Mouse (Mus musculus) activated CD4-positive, CD25-positive, alpha-beta regulatory T cell, adult 4 months (primary cell): ENCODE results near the gene Phf5a. TPM values are rescaled to one million over a fixed set of nuclear protein-coding genes. Genes with fewer than 3 reads are reported as not detected.

Experiments used
- ATAC-seq: one replicate; pipeline ENCODE4 v1.8.0; 2017
- polyA plus RNA-seq, 2 experiments: library from polyadenylated mRNA; unstranded; fragments of 100-300 nt; shearing (Covaris generic); gene quantifications; one replicate each; pipeline ENCODE4 v1.2.1; 2017

Gene Phf5a
- polyA plus RNA-seq, 2 experiments from 2014 or later, result 91.8 to 102 TPM

DNA sequence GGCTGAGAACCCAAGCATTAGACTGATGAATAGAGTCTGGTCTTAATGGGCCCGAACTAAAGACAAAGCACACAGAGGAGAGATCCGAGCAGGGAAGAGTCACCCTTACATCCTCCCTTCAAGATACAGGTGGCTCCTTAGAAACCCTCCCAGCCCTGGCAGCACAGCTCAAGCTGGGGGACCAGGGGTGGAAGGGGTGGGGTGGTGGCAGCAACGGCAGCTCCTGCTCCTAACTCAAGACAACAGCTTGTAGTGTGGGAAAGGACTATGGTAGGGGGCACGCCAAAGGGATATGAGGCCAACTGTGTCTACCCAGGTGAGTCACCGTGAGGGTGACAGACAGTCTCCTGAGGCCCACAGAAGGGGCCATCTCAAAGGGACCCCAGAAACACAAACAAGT is 23.9 kb downstream of the Phf5a start:
- ATAC-seq, result no peak

DNA sequence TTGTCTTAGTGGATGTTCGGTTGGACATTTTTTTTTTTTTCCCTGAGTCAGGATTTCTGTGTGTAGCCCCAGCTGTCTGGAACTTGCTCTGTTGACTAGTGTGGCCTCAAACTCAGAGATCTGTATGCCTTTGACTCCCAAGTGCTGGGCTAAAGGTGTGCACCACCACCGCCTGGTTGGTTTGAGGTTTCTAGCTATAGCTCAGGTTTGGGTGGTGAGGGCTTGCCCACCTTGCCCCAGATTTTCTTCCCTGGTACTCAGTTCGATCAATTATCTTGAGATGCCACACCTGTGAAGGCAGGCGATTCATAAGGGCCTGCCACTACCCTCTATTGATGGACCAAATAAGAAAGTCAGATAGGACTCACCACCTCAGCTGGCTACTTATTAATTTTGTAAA is 24.6 kb downstream of the Phf5a start:
- ATAC-seq, result no peak

GRCm38 (mm10) chr15:81846755-81847154 is 25.0 kb downstream of the Phf5a start:
- no peak for ATAC-seq

GRCm38 (mm10) chr15:81845724-81846123 is 26.0 kb downstream of the Phf5a start:
- no peak for ATAC-seq

- no peak for ATAC-seq
These were observed 26.6 kb downstream of the Phf5a start for GRCm38 (mm10) chr15:81845033-81845625.

GRCm38 (mm10) chr15:81842275-81842674 is 29.4 kb downstream of the Phf5a start:
- ATAC-seq, result no peak

DNA sequence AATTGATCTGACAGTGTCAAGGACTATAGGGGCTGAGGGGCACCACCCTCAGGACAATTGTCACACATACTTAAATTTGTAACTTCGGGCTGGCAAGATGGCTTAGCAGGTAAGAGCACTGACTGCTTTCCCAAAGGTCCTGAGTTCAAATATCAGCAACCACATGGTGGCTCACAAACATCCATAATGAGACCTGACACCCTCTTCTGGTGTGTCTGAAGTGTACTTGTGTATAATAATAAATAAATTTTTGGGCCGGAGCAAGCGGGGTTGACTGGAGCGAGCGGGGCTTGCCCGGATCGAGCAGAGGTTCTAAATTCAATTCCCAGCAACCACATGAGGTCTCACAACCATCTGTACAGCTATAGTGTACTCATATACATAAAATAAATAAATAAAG is 31.4 kb downstream of the Phf5a start:
- ATAC-seq, result no peak

DNA sequence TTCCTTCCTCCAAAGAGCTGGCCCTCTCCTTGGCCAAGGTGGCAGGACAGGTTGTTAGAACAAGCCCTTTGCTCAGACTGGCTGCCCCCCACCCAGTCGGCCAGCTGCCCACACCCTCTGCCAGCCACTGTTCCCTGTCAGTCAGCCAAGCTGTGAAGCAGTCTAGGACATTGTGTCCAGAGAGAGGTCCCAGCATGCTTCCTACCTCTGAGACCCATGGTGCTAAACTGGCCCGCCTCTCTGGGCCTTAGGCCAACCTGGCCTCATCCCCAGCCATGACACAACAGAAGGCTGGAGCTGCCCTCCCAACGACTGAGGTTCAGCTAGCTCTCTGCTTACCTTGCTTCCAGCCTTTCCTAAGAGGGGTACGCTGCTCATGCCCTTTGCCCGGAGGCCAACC is 32.1 kb downstream of the Phf5a start:
- no peak for ATAC-seq

DNA sequence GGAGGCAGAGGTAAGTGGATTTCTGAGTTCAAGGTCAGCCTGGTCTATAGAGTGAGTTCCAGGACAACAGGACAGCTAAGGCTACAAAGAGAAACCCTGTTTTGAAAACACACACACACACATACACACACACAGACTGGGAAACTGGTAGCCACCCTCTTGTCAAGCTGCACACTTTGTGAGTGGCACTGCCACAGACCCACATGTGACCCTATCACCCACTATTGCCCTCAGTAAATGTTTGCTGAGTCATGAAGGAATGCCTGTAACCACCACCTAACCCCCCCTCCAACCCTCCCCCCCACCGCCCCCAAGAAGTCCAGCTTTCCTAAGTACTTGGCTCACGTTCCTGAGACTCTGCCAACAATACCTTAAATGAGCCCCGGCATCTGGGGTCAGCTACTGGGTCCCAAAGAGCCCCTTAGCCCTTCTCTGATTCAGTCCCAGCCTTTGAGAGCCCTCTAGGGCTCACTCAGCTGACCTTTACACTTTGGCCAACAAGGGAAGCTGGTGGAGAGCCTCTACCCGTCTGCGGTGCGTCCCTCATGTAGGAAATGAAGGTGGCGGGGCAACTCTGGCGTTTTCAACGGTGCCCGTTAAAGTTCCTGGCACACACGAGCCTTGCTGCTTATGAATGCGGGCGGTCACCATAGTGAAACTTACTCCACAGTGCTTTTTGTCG is 33.0 kb downstream of the Phf5a start:
- ATAC-seq, result no peak

GRCm38 (mm10) chr15:81836966-81837920 is 34.5 kb downstream of the Phf5a start:
- ATAC-seq, result no peak

GRCm38 (mm10) chr15:81836124-81836821 is 35.4 kb downstream of the Phf5a start:
- ATAC-seq, result no peak

- no peak for ATAC-seq
These were observed 36.5 kb downstream of the Phf5a start for GRCm38 (mm10) chr15:81835007-81835880.

- no peak for ATAC-seq
These were observed 37.4 kb downstream of the Phf5a start for GRCm38 (mm10) chr15:81834171-81834841.

GRCm38 (mm10) chr15:81833481-81833880 is 38.2 kb downstream of the Phf5a start:
- no peak for ATAC-seq

GRCm38 (mm10) chr15:81832219-81832618 is 39.5 kb downstream of the Phf5a start:
- no peak for ATAC-seq

DNA sequence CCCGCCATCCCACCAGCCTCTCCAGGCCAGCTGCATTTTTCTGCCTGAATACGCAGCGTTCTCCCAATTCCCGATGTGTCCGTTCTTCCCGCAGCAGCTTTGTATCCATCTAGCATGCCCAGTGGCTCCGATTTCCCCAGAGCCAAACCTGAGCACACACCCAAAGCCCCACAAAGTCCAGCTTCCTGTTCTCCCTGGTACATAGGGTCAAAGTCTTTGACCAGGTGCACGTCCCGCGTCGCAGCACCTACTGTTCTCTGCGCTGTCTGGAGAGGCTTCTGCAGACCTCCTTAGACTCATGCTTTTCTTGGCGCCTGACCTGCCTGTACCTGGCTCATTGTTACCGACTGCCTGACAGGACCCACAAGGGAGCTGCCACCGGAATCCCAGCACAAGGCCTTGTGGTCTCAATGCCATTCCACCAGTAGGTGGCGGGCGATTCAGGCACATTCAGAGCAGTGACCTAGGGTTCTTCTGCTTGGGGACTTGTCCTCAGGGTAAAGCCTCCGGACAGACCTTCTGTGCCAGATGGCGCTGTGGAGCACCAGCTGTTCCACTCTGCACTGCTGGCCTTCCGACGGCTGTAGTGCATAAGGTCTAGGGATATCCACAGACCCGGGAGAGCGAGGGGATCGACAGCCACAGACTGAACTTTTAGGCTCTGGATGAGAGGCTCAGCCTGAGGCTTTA is 40.4 kb downstream of the Phf5a start:
- ATAC-seq, result peak; percentile 85

DNA sequence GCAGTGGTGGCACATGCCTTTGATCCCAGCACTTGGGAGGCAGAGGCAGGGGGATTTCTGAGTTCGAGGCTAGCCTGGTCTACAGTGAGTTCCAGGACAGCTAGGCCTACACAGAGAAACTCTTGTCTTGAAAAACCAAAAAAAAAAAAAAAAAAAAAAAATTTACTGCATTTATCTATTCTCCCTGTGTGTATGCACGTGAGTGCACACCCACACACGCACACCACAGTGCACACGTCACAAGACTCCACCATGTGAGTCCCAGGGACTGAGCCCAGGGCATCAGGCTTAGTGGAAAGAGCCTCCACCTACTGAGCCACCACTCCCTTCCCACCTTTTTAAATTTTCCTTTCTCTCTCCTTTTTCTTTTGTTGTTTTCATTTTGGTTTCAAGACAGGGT is 41.2 kb downstream of the Phf5a start:
- ATAC-seq, result no peak

- ATAC-seq, result no peak
These were observed 42.5 kb downstream of the Phf5a start for GRCm38 (mm10) chr15:81829208-81829580.

GRCm38 (mm10) chr15:81828426-81829207 is 43.1 kb downstream of the Phf5a start:
- ATAC-seq, result no peak

DNA sequence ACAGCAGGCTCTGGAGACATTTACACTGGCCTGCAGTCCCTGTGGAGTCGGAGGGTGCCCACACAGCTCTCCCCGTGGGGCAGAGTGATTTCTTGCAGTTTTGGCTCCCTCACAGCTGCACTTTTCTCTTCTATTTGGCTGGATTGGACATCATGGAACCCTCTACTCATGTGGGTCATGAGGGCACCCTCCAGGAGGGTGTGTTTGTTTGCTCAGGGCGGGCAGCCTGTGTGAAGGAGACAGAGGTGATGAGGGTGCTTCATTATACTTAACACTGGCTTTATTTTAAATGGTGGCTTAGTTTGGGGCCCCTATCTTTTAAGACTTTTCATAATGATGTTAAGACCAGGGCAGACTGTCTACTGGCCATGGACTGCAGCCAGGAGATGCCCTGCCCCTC is 46.9 kb downstream of the Phf5a start:
- no peak for ATAC-seq
